Mouse (Mus musculus) E14TG2a.4 (cell line): Measurements from ENCODE around the gene Speg.

Experiments used
- CTCF ChIP-seq: conservative IDR thresholded peaks from 2 replicates; pipeline ENCODE4 v1.5.1; 2014; ENCODE audit warnings: low read length
- NANOG ChIP-seq: IDR thresholded peaks from 2 replicates; pipeline ENCODE4 v1.6.1; 2014; ENCODE audit warnings: borderline replicate concordance, low read length, mixed read lengths
- POU5F1 ChIP-seq: IDR thresholded peaks from 2 replicates; pipeline ENCODE4 v1.6.1; 2014; ENCODE audit warnings: low read length, borderline replicate concordance

DNA sequence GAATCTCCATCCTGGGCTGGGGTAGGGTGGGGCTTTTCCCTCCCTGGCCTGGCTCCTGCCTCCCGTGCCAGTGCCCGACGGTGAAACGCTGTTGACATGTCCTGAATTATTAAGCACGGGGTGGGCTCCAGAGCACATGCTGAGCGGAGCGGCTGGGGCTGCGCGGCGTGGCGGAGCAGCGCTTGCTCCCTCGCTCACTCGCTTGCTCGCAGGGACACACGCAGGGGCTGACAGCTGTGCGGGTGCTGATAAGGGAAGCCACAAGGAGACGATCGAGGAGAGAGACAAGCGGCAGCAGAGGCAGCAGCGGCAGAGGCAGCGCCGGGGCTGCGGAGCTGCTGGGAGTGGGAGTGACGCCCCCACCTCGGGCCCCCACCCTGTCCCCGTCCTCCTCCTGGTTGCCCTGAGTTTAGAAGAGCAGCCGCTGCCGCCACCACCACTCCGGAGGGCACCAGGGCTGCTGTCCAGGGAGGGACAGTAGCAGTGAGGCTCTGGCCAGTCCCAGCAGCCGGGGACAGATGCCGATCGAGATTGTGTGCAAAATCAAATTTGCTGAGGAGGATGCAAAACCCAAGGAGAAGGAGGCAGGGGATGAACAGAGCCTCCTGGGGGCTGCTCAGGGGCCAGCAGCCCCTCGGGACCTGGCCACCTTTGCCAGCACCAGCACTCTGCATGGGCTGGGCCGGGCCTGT, 75.4 kb downstream of the Speg start, which contains the start of gene Asic4:
- TF ChIP-seq CTCF (no peak), NANOG (no peak), POU5F1 (no peak)
